Mouse (Mus musculus) gastrocnemius, postnatal 36 days (tissue): ENCODE measurements around the gene Tnfrsf8. TPM values are rescaled to one million over a fixed set of nuclear protein-coding genes. Genes with fewer than 3 reads are reported as not detected.

ENCODE experiments used
- DNase-seq, 2 experiments: peaks; one replicate each; pipeline ENCODE4 v3.0.0; 2022
- intact Hi-C: fragments of 180-260 bp; cut with DNase I; formaldehyde crosslinking; loops from one replicate; pipeline ENCODE4 v1.15.1; 2025
- total RNA-seq, 2 experiments: library from RNA; stranded (reverse); gene quantifications; 2 replicates each; pipeline ENCODE4 v1.2.3; 2021

Gene Tnfrsf8
- total RNA-seq, 2 experiments from 2014 or later: 0.10 TPM; not detected in 1

DNA sequence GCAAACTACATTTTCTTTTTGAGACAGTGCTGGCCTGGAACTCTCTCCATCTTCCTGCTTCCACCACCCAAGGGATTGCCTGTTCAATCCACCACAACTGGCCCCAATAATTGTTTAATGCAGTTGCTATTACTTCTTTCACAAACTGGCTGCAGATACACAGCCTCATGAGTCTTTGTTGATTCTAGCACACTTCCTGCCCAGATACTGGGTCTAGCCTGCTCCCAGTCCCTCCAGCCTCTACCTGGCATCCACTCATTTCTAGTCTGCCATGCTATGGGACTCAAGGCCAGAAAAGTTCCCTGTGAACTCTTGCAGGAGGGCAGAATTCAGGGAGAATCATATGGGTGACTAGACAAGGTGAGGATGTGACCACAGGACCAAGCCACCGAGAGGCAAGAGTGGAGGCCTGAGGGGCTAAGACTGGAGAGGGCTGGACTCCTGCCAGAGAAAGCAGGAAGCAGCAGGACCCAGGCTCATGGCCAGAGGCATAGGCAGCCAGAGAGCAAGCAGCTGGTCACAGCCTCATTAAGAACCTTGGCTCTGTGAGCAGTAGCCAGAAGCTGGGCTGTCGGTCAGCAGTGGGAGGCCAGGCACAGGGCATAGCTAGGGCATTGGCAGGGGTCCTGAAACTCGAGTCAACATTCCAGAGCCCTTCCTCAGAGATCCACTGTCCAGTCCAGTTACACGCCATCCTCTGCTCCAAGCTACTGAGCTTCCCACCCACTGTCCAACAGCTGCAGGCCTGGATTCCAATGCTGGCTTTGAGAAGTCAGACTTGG, 75.7 kb downstream of the Tnfrsf8 start:
- peak; percentile 66 to 73 for DNase-seq
- intact Hi-C loops: no loop called here

DNA sequence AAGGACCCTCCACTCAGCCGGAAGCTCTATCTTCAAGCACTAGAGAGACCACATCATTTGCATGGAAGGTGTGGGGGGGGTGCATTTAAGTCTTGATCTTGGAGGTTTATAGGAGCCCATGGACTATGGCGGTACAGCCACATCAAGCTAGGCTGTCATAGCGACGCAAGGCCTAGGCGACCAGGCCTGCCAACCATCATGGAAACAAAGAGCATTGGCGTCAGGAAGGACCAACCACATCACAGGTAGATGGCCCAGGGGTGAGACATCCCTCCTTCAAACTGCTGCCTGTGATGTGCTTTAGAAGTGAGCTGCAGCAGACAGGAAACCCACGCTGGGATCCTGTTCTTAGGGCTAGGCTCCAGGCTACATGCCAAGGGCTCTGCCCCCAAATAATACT, 78.9 kb downstream of the Tnfrsf8 start:
- no peak for DNase-seq
- intact Hi-C loops: no loop called here

DNA sequence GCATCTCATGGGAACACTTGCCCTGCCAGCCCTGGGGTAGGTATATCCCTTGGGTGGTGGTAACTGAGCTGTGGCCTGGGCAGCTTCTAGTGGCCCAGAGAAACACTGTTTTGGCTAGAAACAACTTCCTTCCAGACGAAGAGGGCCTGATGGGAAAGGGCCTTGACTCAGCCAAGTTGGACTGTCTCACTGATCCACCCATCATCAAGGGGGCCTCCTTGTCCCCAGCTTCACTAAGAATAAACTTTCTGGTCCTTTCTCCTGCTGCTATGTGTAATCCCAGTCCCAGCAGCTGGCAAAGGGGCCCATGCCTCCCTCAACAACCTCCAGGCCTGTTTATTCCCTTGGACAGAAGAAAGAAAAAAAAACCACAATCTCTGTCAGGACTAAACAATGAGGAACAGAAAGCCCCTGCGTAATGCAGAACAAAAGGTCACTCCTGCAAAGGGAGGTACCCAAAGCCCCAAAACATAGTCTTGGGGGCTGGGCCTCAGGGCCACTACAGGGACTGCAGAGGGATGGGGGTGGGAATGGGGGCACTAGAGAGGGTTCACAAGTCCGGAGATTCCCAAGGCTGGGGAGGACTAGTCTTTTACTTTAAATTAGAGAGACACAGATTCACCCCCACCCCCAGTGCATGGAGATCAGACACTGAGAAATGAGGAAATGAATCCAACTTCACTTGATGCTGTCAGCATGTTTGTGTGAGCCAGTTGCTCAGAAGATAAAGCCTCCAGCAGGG, 81.3 kb downstream of the Tnfrsf8 start:
- intact Hi-C loops: no loop called here
- peak in 1 of 2 experiments; percentile 41 for DNase-seq

DNA sequence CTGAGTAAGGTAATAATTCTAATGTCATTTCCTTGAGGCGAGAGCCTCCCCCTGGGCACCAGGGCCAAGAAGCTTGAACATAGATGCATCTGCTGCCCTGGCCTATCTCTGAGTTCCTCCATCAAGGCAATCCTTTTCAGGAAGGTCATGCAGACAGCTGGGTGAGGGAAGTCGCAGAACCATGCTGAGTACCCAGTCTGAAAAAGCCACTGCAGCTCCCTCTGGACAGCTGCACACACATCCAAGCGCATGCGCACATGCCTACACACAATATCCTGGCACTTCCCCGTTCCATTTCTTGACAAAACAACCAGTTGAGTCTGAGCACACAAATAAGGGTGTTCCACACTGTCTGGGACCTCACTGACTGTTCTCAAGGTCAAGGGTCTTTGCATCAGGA, 83.2 kb downstream of the Tnfrsf8 start:
- intact Hi-C loops: no loop called here
- no peak for DNase-seq

- no peak for DNase-seq
- intact Hi-C loops: no loop called here
Observed at GRCm38 (mm10) chr4:145230647-145231046, 84.3 kb downstream of the Tnfrsf8 start.

DNA sequence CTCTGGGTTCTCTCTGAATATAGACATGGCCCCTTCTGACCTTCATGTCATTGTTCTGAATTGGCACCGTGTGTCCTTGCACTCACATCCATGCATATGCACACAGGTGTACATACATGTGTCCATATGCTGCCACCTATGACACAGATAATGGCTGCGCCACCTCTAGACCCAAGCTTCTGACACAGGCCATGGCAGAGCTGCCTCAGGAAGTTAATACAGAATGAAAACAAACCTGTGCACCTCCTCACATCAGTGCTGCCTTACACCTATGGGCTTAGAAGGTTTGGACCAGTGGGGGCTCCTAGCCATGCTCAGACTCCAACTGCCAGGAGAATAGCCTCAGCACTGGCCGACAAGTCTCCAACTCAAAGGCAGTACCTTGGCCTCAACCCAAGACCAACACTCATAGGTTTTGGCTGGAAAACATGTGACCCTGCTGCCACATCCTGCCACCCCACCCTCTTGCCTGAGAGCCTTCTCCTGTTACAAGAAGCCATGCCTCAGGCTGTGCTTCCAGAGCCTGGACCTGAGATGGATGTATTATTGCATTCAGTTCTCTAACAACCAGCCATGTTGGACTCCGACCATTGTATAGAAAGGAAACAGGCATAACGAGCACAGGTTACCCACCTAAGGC, 85.3 kb downstream of the Tnfrsf8 start:
- no peak for DNase-seq
- intact Hi-C loops: no loop called here

- intact Hi-C loops: no loop called here
- DNase-seq: no peak
Observed at GRCm38 (mm10) chr4:145229051-145229450, 85.9 kb downstream of the Tnfrsf8 start.

- intact Hi-C loops: no loop called here
- DNase-seq: no peak
Observed at GRCm38 (mm10) chr4:145224613-145225012, 90.4 kb downstream of the Tnfrsf8 start.

- DNase-seq: no peak
- intact Hi-C loops: no loop called here
Observed at GRCm38 (mm10) chr4:145222064-145222463, 92.9 kb downstream of the Tnfrsf8 start.

GRCm38 (mm10) chr4:145221379-145221778, 93.6 kb downstream of the Tnfrsf8 start:
- no peak for DNase-seq
- intact Hi-C loops: no loop called here

DNA sequence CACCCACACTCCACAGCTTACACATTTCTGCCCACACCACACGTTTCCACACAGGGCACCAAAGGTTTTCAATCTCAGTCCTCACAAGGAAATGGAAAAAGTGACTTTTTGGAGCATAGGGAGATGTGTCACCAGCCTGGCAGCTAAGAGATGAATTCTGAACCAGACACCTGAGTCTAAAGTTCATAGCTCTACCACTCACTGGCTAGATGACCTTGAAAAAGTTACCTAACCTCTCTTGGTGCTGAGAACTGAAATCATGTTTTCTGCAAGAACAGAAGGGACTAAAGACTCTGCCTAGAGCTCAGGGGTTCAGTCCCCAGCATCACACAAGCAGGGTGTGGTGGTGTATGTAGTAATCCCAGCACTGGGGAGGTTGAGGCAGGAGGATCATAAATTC, 95.0 kb downstream of the Tnfrsf8 start:
- intact Hi-C loops: no loop called here
- no peak for DNase-seq

- peak in 1 of 2 experiments; percentile 36 for DNase-seq
- intact Hi-C loops: no loop called here
Observed at GRCm38 (mm10) chr4:145219240-145219985, 95.6 kb downstream of the Tnfrsf8 start.

- intact Hi-C loops: no loop called here
- DNase-seq: no peak
Observed at GRCm38 (mm10) chr4:145217837-145218236, 97.1 kb downstream of the Tnfrsf8 start.

Other genes starting within 250 kb of the Tnfrsf8 start
- gene Vps13d, start 120.2 kb downstream of the Tnfrsf8 start, total RNA-seq: 10 to 100 TPM; 28.4 to 31.1 TPM
- 1 to 10 TPM; 2.5 to 3.1 TPM for gene Tnfrsf1b, start 68.3 kb downstream of the Tnfrsf8 start, total RNA-seq
- gene Zfp990, start 195.6 kb upstream of the Tnfrsf8 start, total RNA-seq: under 1 TPM in 1 of 2 experiments, not detected in 1; 0.07 TPM